Mouse (Mus musculus) MEL (cell line): ENCODE results near the gene Wdr62.

Experiments used
- CTCF ChIP-seq, 3 experiments: IDR thresholded peaks in 2 of 3; conservative IDR thresholded peaks in 1 of 3; 2 replicates each; pipeline ENCODE4 v1.5.1; 2011 to 2012; ENCODE audit warnings: low read length in 3 of 3, low read depth in 2 of 3, mild to moderate bottlenecking in 2 of 3, improper control_type of control experiment in 1 of 3, inconsistent platforms in 1 of 3, mixed read lengths in 1 of 3, moderate library complexity in 1 of 3; ENCODE audit not compliant: control insufficient read depth in 1 of 3, insufficient read depth in 1 of 3, poor library complexity in 1 of 3, severe bottlenecking in 1 of 3
- E2F4 ChIP-seq: IDR thresholded peaks from 2 replicates; pipeline ENCODE4 v1.6.1; 2011; ENCODE audit warnings: low read depth, low read length, improper control_type of control experiment, borderline replicate concordance
- KAT2A ChIP-seq: conservative IDR thresholded peaks from 2 replicates; pipeline ENCODE4 v1.6.1; 2012; ENCODE audit warnings: low read depth, low read length, improper control_type of control experiment, inconsistent platforms
- SIN3A ChIP-seq: IDR thresholded peaks from 2 replicates; pipeline ENCODE4 v1.6.1; 2012; ENCODE audit warnings: low read length, improper control_type of control experiment, inconsistent platforms
- TAL1 ChIP-seq: IDR thresholded peaks from 2 replicates; pipeline ENCODE4 v1.6.1; 2012; ENCODE audit warnings: mild to moderate bottlenecking, inconsistent platforms, low read length, moderate library complexity, mixed read lengths

DNA sequence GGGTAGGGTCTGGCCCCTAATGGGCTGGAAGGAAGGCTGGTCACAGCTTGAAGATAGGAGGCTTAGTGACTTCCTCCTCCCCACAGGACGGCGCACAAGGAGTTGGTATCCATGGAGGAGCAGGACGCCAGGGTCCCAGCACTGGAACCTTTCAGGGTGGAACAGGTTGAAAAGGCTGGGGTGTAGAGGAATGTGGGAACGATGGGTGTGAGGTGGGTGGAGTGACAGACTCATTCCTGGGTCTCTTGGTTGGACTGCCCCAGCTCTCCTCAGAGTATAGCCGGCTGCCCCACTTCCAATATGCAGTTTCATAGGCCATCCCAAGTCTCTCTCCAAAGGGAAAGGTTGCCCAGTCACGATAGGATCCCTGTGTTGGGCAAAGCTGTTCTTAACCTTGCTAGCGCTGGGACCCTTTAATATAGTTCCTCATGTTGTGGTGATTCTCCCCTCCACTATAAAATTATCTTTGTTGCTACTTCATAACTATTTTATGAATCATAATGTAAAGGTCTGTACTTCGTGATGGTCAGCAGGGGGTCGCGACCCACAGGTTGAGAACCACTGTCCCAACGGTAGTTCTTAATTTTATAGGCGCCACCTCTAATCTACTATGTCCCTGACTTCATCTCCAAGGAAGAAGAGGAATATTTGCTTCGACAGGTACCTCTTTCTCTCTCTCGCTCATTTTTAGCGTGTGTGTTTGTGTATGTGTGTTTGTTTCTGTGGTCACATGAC lies 29.3 kb upstream of the Wdr62 start:
- TF ChIP-seq TAL1 (no peak), CTCF (IDR thresholded peaks at IDR 0.05 in 2 of 3, conservative IDR thresholded peaks at IDR 0.05 in 1 of 3; ENCODE audit: control insufficient read depth in 1 of 3, insufficient read depth in 1 of 3, low read depth in 2 of 3, low read length in 3 of 3, poor library complexity in 1 of 3, severe bottlenecking in 1 of 3) (no peak), SIN3A (no peak), E2F4 (no peak), KAT2A (no peak)
